Mouse (Mus musculus): ENCODE measurements around the gene Drd4.

- TF ChIP-seq GATA1 (IDR thresholded peaks at IDR 0.05; ENCODE audit: borderline replicate concordance, low read length) (no peak), FLI1 (IDR thresholded peaks at IDR 0.05; ENCODE audit: low read length) (no peak)
Observed at GRCm38 (mm10) chr7:141343696-141344095, 51.9 kb downstream of the Drd4 start.
